Mouse (Mus musculus): Measurements from ENCODE around the gene Hyls1. TPM values are rescaled to one million over a fixed set of nuclear protein-coding genes. Genes with fewer than 3 reads are reported as not detected.

Gene Hyls1
- total and polyA plus RNA-seq, 3 experiments = 15.4 to 18.9 (median 18.3) TPM

- Histone ChIP-seq H3K4me1 (ENCODE audit: control insufficient read depth in 1 of 2, insufficient read depth in 2 of 2) (peaks cover 9 to 37% of the 10 kb centered on the region in 2 experiments), H3K9me3 (replicated peaks; ENCODE audit: low read length) (no peaks in the 10 kb centered on the region), H3K79me2 (replicated peaks; ENCODE audit: control insufficient read depth, extremely low read depth, insufficient read depth, poor library complexity, severe bottlenecking) (no peaks in the 10 kb centered on the region), H3K4me3 (replicated peaks in 1 of 3; ENCODE audit: low read depth in 2 of 3, low read length in 2 of 3, poor library complexity in 1 of 3) (no peak overlapping the region), H3K36me3 (replicated peaks in 1 of 2; ENCODE audit: control insufficient read depth in 1 of 2, insufficient read depth in 1 of 2, low read length in 1 of 2) (no peaks in the 10 kb centered on the region), H3K9ac (ENCODE audit: insufficient read depth, low read depth) (no peak overlapping the region), H3K4me2 (ENCODE audit: insufficient read depth, low read depth, poor library complexity, severe bottlenecking) (no peak overlapping the region), H3K27ac (ENCODE audit: insufficient read depth, low read depth) (no peak overlapping the region), H3K27me3 (replicated peaks) (no peaks in the 10 kb centered on the region)
- dilution Hi-C loops (cut with MboI; ENCODE audit: extremely low pct_ligation_motif_present, extremely low pct_unique_long_range_greater_than_20kb, low sequenced_read_pairs) (loop anchor here (25.0 kb wide), 1 partner anchor 254 kb away; no protein-coding TSS in a partner anchor), in situ Hi-C loops (cut with MboI; ENCODE audit: low pct_ligation_motif_present, low pct_unique_long_range_greater_than_20kb, low sequenced_read_pairs) (loop anchor here (10.0 to 25.0 kb wide), 2 partner anchors 336 to 504 kb away; partner anchors contain the start of genes Srpr and Tirap)
- no peak for TF ChIP-seq USF2 (conservative IDR thresholded peaks at IDR 0.05; ENCODE audit: low read depth, low read length)
- TF ChIP-seq EP300 (IDR thresholded peaks at IDR 0.05; ENCODE audit: low read length) = no peak
- TF ChIP-seq ETS1 (conservative IDR thresholded peaks at IDR 0.05; ENCODE audit: low read depth, low read length) = no peak
- no peak for TF ChIP-seq RAD21 (IDR thresholded peaks at IDR 0.05; ENCODE audit: low read depth, low read length)
- TF ChIP-seq JUN (IDR thresholded peaks at IDR 0.05; ENCODE audit: insufficient read depth, low read depth, low read length) = no peak
- TF ChIP-seq CTCF (conservative IDR thresholded peaks at IDR 0.05 in 1 of 2, IDR thresholded peaks at IDR 0.05 in 1 of 2; ENCODE audit: low read depth in 2 of 2, low read length in 2 of 2) = no peak
- TF ChIP-seq ZMIZ1 (IDR thresholded peaks at IDR 0.05; ENCODE audit: low read depth, low read length) = no peak
- TF ChIP-seq CHD1 (IDR thresholded peaks at IDR 0.05; ENCODE audit: low read depth, low read length) = no peak
- no peak for TF ChIP-seq IRF4 (IDR thresholded peaks at IDR 0.05; ENCODE audit: low read depth, low read length)
- no peak for TF ChIP-seq MYC (IDR thresholded peaks at IDR 0.05; ENCODE audit: low read depth, low read length)
- TF ChIP-seq MAX (IDR thresholded peaks at IDR 0.05; ENCODE audit: low read length) = no peak
- TF ChIP-seq ELF1 (IDR thresholded peaks at IDR 0.05; ENCODE audit: low read depth, low read length) = no peak
- TF ChIP-seq RCOR1 (conservative IDR thresholded peaks at IDR 0.05; ENCODE audit: low read depth, low read length) = no peak
- TF ChIP-seq NRF1 (IDR thresholded peaks at IDR 0.05; ENCODE audit: low read depth, low read length) = no peak
- no peak for TF ChIP-seq ZNF384 (IDR thresholded peaks at IDR 0.05; ENCODE audit: low read depth, low read length)
- DNase-seq (ENCODE audit: extremely low read depth) = no peak
These were observed 29.2 kb downstream of the Hyls1 start for GRCm38 (mm10) chr9:35541024-35541423.

GRCm38 (mm10) chr9:35539001-35539750 lies 31.0 kb downstream of the Hyls1 start:
- no peak overlapping the region for H3K4me2 ChIP-seq (ENCODE audit: insufficient read depth, low read depth, poor library complexity, severe bottlenecking)
- peaks cover 6 to 38% of the 10 kb centered on the region in 2 experiments; a peak in 3 of 4 replicates for H3K4me1 ChIP-seq (ENCODE audit: control insufficient read depth in 1 of 2, insufficient read depth in 2 of 2)
- no peaks in the 10 kb centered on the region for H3K36me3 ChIP-seq (replicated peaks in 1 of 2; ENCODE audit: control insufficient read depth in 1 of 2, insufficient read depth in 1 of 2, low read length in 1 of 2)
- no peak overlapping the region for H3K27ac ChIP-seq (ENCODE audit: insufficient read depth, low read depth)
- H3K9me3 ChIP-seq (replicated peaks; ENCODE audit: low read length) = no peaks in the 10 kb centered on the region
- no peak for TF ChIP-seq ZMIZ1 (IDR thresholded peaks at IDR 0.05; ENCODE audit: low read depth, low read length)
- TF ChIP-seq NRF1 (IDR thresholded peaks at IDR 0.05; ENCODE audit: low read depth, low read length) = no peak
- no peaks in the 10 kb centered on the region for H3K27me3 ChIP-seq (replicated peaks)
- DNase-seq (ENCODE audit: extremely low read depth) = no peak
- no peak overlapping the region for H3K9ac ChIP-seq (ENCODE audit: insufficient read depth, low read depth)
- H3K4me3 ChIP-seq (replicated peaks in 1 of 3; ENCODE audit: low read depth in 2 of 3, low read length in 2 of 3, poor library complexity in 1 of 3) = no peak overlapping the region
- in situ Hi-C loops (cut with MboI; ENCODE audit: low pct_ligation_motif_present, low pct_unique_long_range_greater_than_20kb, low sequenced_read_pairs) (loop anchor here (25.0 kb wide), 1 partner anchor 502 kb away; no protein-coding TSS in a partner anchor), dilution Hi-C loops (cut with MboI; ENCODE audit: extremely low pct_ligation_motif_present, extremely low pct_unique_long_range_greater_than_20kb, low sequenced_read_pairs) (loop anchor here (25.0 kb wide), 1 partner anchor 252 kb away; no protein-coding TSS in a partner anchor)
- no peaks in the 10 kb centered on the region for H3K79me2 ChIP-seq (replicated peaks; ENCODE audit: control insufficient read depth, extremely low read depth, insufficient read depth, poor library complexity, severe bottlenecking)
